8 mouse cellular contexts compared by ENCODE assay signal in the genomic region with DNA sequence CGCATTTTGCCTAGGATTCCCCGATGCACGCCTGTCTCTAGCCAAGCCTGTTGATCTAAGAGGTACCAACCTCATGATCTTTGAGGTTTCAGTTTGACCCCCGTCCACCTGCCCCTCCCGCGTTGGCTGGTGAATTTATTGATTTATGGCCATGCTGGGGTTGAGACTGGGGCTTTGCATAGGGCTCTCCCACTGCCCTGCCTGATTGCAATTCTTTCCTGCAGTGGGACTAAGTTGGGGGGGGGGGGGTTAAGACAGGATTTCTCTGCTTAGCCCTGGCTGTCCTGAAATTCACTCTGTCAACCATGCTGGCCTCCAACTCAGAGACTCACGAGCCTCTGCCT. TPM values are rescaled to one million over a fixed set of nuclear protein-coding genes. Genes with fewer than 3 reads are reported as not detected.
DNase-seq lines count a peak whose midpoint lies in the region; ATAC-seq and TF ChIP-seq lines count a peak whose summit lies in the region.

No protein-coding gene starts in this region.

- peaks cover 17% of the 10 kb centered on the region for H3K36me3 ChIP-seq in heart, embryonic 10.5 days
- peaks cover 27% of the 10 kb centered on the region for H3K36me3 ChIP-seq in E14TG2a.4 (ENCODE audit: insufficient read depth, low read length)
- peaks cover 12% of the 10 kb centered on the region for H3K36me3 ChIP-seq in forebrain, postnatal 0 days (ENCODE audit: insufficient read depth)
- peaks cover 13% of the 10 kb centered on the region for H3K36me3 ChIP-seq in liver, embryonic 15.5 days (replicated peaks)

- 0 out of 2 replicates have a peak overlapping the region, but pooled peaks have one; percentile 3 for H3K9ac ChIP-seq in forebrain, postnatal 0 days
- peak overlapping the region; percentile 18; the same call in 1 of the 2 replicates for H3K9ac ChIP-seq in liver, embryonic 15.5 days

- TF ChIP-seq CTCF in E14TG2a.4 (conservative IDR thresholded peaks at IDR 0.05; ENCODE audit: low read length) = no peak
- no peak for TF ChIP-seq CTCF in forebrain, postnatal 0 days (IDR thresholded peaks at IDR 0.05; ENCODE audit: low read depth)

- intact Hi-C loops in left cerebral cortex, postnatal 4 days (cut with DNase I) = no loop called here

- no peak for DNase-seq in heart, embryonic 10.5 days (ENCODE audit: low spot score)
- DNase-seq in heart, postnatal 4 days = no peak
- no peak for DNase-seq in forebrain, postnatal 0 days
- DNase-seq in cerebellum, postnatal 36 days = no peak
- DNase-seq in left cerebral cortex, postnatal 4 days = no peak
- DNase-seq in layer of hippocampus, postnatal 10 days (ENCODE audit: low spot score in 2 of 2) = no peak

- peaks cover 35% of the 10 kb centered on the region for H3K4me1 ChIP-seq in heart, embryonic 10.5 days
- peaks cover 84% of the 10 kb centered on the region for H3K4me1 ChIP-seq in E14TG2a.4 (replicated peaks; ENCODE audit: low read depth, low read length)
- H3K4me1 ChIP-seq in forebrain, postnatal 0 days (ENCODE audit: insufficient read depth) = peaks cover 6% of the 10 kb centered on the region
- peaks cover 55% of the 10 kb centered on the region for H3K4me1 ChIP-seq in liver, embryonic 15.5 days (replicated peaks)

- 13% methylated on average over 7 of the region's 7 CpGs for WGBS in heart, embryonic 10.5 days
- 23% methylated on average over 7 of the region's 7 CpGs for WGBS in forebrain, postnatal 0 days
- 6% methylated on average over 7 of the region's 7 CpGs for WGBS in liver, embryonic 15.5 days (ENCODE audit: insufficient replicate concordance)

- peak overlapping the region; percentile 58 for H3K4me3 ChIP-seq in heart, embryonic 10.5 days
- peak overlapping the region; percentile 76 for H3K4me3 ChIP-seq in E14TG2a.4 (replicated peaks; ENCODE audit: low read length)
- no peak overlapping the region for H3K4me3 ChIP-seq in forebrain, postnatal 0 days (ENCODE audit: low read depth, low read length)
- H3K4me3 ChIP-seq in liver, embryonic 15.5 days (replicated peaks) = peak overlapping the region; percentile 51

- H3K27ac ChIP-seq in heart, embryonic 10.5 days = peak overlapping the region; percentile 88
- H3K27ac ChIP-seq in forebrain, postnatal 0 days (ENCODE audit: low read depth, low read length) = no peak overlapping the region
- H3K27ac ChIP-seq in liver, embryonic 15.5 days (replicated peaks) = peak overlapping the region; percentile 59

- H3K9me3 ChIP-seq in heart, embryonic 10.5 days = 0 out of 2 replicates have a peak, but pooled peaks cover 3% of the 10 kb centered on the region
- H3K9me3 ChIP-seq in E14TG2a.4 (ENCODE audit: low read length) = no peaks in the 10 kb centered on the region
- H3K9me3 ChIP-seq in forebrain, postnatal 0 days (ENCODE audit: low read length) = no peaks in the 10 kb centered on the region
- H3K9me3 ChIP-seq in liver, embryonic 15.5 days (replicated peaks) = no peaks in the 10 kb centered on the region

- ATAC-seq in forebrain, postnatal 0 days = no peak
- ATAC-seq in liver, embryonic 15.5 days (ENCODE audit: insufficient read depth) = no peak

- H3K4me2 ChIP-seq in forebrain, postnatal 0 days (ENCODE audit: low read depth) = peak overlapping the region; percentile 27
- H3K4me2 ChIP-seq in liver, embryonic 15.5 days = peak overlapping the region; percentile 76

- no peaks in the 10 kb centered on the region for H3K27me3 ChIP-seq in heart, embryonic 10.5 days (ENCODE audit: insufficient read depth, poor library complexity, severe bottlenecking)
- no peaks in the 10 kb centered on the region for H3K27me3 ChIP-seq in E14TG2a.4 (ENCODE audit: insufficient read depth, low read length)
- H3K27me3 ChIP-seq in forebrain, postnatal 0 days (ENCODE audit: insufficient read depth, low read length) = no peaks in the 10 kb centered on the region
- no peaks in the 10 kb centered on the region for H3K27me3 ChIP-seq in liver, embryonic 15.5 days

RNA-seq across cellular contexts. Expression of a gene that starts 13.8 kb away (rescaled TPM):
- 51.4 and 52.4 TPM in 2 replicates for polyA plus RNA-seq in heart, embryonic 10.5 days (2016; fragmentation: Nextera tagmentation; extraction: Ambion mirVana)
- 10 to 100 TPM; 33.7 to 37.7 TPM for total RNA-seq in heart, postnatal 4 days (2021)
- total RNA-seq in forebrain, postnatal 0 days (2014; rRNA removed) = 68.9 and 72.7 TPM in 2 replicates
- 60.0 and 67.0 TPM in 2 replicates for polyA plus RNA-seq in forebrain, postnatal 0 days (2015; fragmentation: Nextera tagmentation; extraction: Ambion mirVana)
- 27.9 and 30.5 TPM in 2 replicates for polyA plus RNA-seq in liver, embryonic 15.5 days (2015; fragmentation: Nextera tagmentation; extraction: Ambion mirVana)
- total RNA-seq in left cerebral cortex, postnatal 4 days (2021) = 10 to 100 TPM; 49.0 to 50.8 TPM
- 10 to 100 TPM; 51.7 to 56.5 TPM for total RNA-seq in layer of hippocampus, postnatal 10 days (2021)

RNA-seq across cellular contexts. Expression of a gene that starts 22.9 kb away (rescaled TPM):
- 0.46 and 0.47 TPM in 2 replicates for polyA plus RNA-seq in heart, embryonic 10.5 days (2016; fragmentation: Nextera tagmentation; extraction: Ambion mirVana)
- under 1 TPM; 0.17 to 0.29 TPM for total RNA-seq in heart, postnatal 4 days (2021)
- total RNA-seq in forebrain, postnatal 0 days (2014; rRNA removed) = 2.7 and 2.8 TPM in 2 replicates
- 1.9 and 2.3 TPM in 2 replicates for polyA plus RNA-seq in forebrain, postnatal 0 days (2015; fragmentation: Nextera tagmentation; extraction: Ambion mirVana)
- 0.06 and 0.07 TPM in 2 replicates for polyA plus RNA-seq in liver, embryonic 15.5 days (2015; fragmentation: Nextera tagmentation; extraction: Ambion mirVana)
- total RNA-seq in left cerebral cortex, postnatal 4 days (2021) = 1 to 10 TPM; 2.5 to 2.8 TPM
- total RNA-seq in layer of hippocampus, postnatal 10 days (2021) = 1 to 10 TPM; 2.4 to 3.0 TPM

RNA-seq across cellular contexts. Expression of a gene that starts 39.7 kb away (rescaled TPM):
- 50.6 and 57.9 TPM in 2 replicates for polyA plus RNA-seq in heart, embryonic 10.5 days (2016; fragmentation: Nextera tagmentation; extraction: Ambion mirVana)
- 10 to 100 TPM; 53.1 to 59.1 TPM for total RNA-seq in heart, postnatal 4 days (2021)
- 18.7 and 19.5 TPM in 2 replicates for total RNA-seq in forebrain, postnatal 0 days (2014; rRNA removed)
- polyA plus RNA-seq in forebrain, postnatal 0 days (2015; fragmentation: Nextera tagmentation; extraction: Ambion mirVana) = 19.9 and 26.4 TPM in 2 replicates
- 97.2 and 118 TPM in 2 replicates for polyA plus RNA-seq in liver, embryonic 15.5 days (2015; fragmentation: Nextera tagmentation; extraction: Ambion mirVana)
- total RNA-seq in left cerebral cortex, postnatal 4 days (2021) = 10 to 100 TPM; 26.3 to 31.0 TPM
- 10 to 100 TPM; 28.8 to 29.4 TPM for total RNA-seq in layer of hippocampus, postnatal 10 days (2021)

RNA-seq across cellular contexts. Expression of a gene that starts 59.9 kb away (rescaled TPM):
- 7.5 and 9.0 TPM in 2 replicates for polyA plus RNA-seq in heart, embryonic 10.5 days (2016; fragmentation: Nextera tagmentation; extraction: Ambion mirVana)
- total RNA-seq in heart, postnatal 4 days (2021) = 10 to 100 TPM; 18.7 to 21.1 TPM
- 19.8 and 20.0 TPM in 2 replicates for total RNA-seq in forebrain, postnatal 0 days (2014; rRNA removed)
- polyA plus RNA-seq in forebrain, postnatal 0 days (2015; fragmentation: Nextera tagmentation; extraction: Ambion mirVana) = 26.2 and 41.6 TPM in 2 replicates
- polyA plus RNA-seq in liver, embryonic 15.5 days (2015; fragmentation: Nextera tagmentation; extraction: Ambion mirVana) = 1.7 and 1.8 TPM in 2 replicates
- total RNA-seq in left cerebral cortex, postnatal 4 days (2021) = 10 to 100 TPM; 44.4 to 47.3 TPM
- 10 to 100 TPM; 58.9 to 59.5 TPM for total RNA-seq in layer of hippocampus, postnatal 10 days (2021)
